Mouse (Mus musculus): ENCODE results near the gene Tmem247. TPM values are rescaled to one million over a fixed set of nuclear protein-coding genes. Genes with fewer than 3 reads are reported as not detected.
A peak's percentile ranks its signal among the peaks of the same experiment; 100 is the strongest.

Gene Tmem247
- polyA plus RNA-seq, 1 experiment from 2014 or later: not detected

DNA sequence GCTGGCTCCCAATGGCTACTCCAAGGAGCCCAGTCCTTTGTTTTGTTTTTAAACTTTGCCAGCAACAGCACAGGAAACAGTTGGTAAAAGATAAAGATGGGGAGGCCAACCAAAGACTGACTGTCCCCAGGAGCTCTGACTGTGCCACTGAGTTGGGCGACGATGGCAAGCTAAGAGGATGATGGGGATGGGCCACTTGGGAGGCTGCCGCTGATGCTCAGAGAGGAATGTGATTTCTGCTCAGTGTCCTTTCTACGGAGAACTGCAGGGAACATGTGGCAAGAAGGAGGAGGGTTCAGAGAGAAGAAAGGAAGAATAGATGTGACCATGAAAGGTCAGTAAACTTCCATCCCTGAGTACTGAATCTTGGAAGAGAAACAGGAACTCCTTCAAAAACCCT is 22.0 kb upstream of the Tmem247 start:
- Histone ChIP-seq H3K27ac (ENCODE audit: low read depth) (no peak overlapping the region), H3K4me1 (ENCODE audit: insufficient read depth) (no peaks in the 10 kb centered on the region), H3K9me3 (ENCODE audit: low read depth, low read length) (no peaks in the 10 kb centered on the region), H3K27me3 (ENCODE audit: insufficient read depth, low read length) (no peaks in the 10 kb centered on the region), H3K36me3 (ENCODE audit: insufficient read depth) (no peaks in the 10 kb centered on the region), H3K4me3 (ENCODE audit: low read depth, low read length) (no peak overlapping the region), H3K9ac (no peak overlapping the region), H3K4me2 (no peak overlapping the region)
- DNase-seq: no peak
- no peak for TF ChIP-seq CTCF (IDR thresholded peaks at IDR 0.05; ENCODE audit: low read depth)
- no peak for ATAC-seq (ENCODE audit: insufficient read depth)
- WGBS: 79% methylated on average over 4 of the region's 4 CpGs

DNA sequence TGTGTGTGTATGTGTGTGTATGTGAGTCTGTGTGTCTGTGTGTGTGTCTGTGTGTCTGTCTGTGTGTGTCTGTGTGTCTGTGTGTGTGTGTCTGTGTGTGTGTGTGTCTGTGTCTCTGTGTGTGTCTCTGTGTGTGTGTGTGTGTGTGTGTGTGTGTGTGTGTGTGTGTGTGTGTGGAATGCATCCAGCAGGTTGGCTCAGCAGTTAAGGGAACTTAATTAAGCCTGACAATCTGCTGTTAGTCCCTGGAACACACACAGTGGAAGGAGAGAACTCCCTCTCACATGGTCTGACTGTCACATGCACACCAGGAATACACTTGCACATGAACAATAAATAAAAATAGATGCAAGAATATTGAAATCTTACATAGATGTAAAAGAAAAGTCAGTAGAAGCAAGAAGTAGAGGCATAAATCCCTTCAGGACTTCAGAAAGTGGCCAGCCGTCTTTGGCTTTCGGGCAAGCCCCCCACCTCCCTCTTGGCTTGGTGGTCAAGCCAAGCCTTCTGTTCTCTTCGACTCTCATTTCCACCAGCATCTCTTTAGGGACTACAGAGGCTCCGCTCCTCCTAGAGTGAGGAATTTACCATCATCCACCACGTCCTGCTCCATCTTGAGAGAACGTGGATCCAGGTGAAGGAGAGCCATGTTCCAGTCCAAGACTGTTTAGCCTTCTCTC is 19.5 kb upstream of the Tmem247 start:
- no peak for TF ChIP-seq CTCF (IDR thresholded peaks at IDR 0.05; ENCODE audit: low read depth)
- H3K4me1 ChIP-seq (ENCODE audit: insufficient read depth): no peaks in the 10 kb centered on the region
- H3K9ac ChIP-seq: no peak overlapping the region
- no peaks in the 10 kb centered on the region for H3K9me3 ChIP-seq (ENCODE audit: low read depth, low read length)
- no peak for ATAC-seq (ENCODE audit: insufficient read depth)
- no peak overlapping the region for H3K27ac ChIP-seq (ENCODE audit: low read depth)
- H3K36me3 ChIP-seq (ENCODE audit: insufficient read depth): no peaks in the 10 kb centered on the region
- no peak overlapping the region for H3K4me3 ChIP-seq (ENCODE audit: low read depth, low read length)
- no peak overlapping the region for H3K4me2 ChIP-seq
- H3K27me3 ChIP-seq (ENCODE audit: insufficient read depth, low read length): no peaks in the 10 kb centered on the region
- 96% methylated on average over 6 of the region's 6 CpGs for WGBS
- DNase-seq: no peak

- Histone ChIP-seq H3K36me3 (ENCODE audit: insufficient read depth) (no peaks in the 10 kb centered on the region), H3K4me1 (ENCODE audit: insufficient read depth) (no peaks in the 10 kb centered on the region), H3K4me2 (no peak overlapping the region), H3K9me3 (ENCODE audit: low read depth, low read length) (no peaks in the 10 kb centered on the region), H3K9ac (no peak overlapping the region), H3K27ac (ENCODE audit: low read depth) (no peak overlapping the region), H3K27me3 (ENCODE audit: insufficient read depth, low read length) (no peaks in the 10 kb centered on the region), H3K4me3 (ENCODE audit: low read depth, low read length) (no peak overlapping the region)
- 72% methylated on average over 5 of the region's 5 CpGs for WGBS
- DNase-seq: no peak
- TF ChIP-seq CTCF (IDR thresholded peaks at IDR 0.05; ENCODE audit: low read depth): no peak
- no peak for ATAC-seq (ENCODE audit: insufficient read depth)
Measured at GRCm38 (mm10) chr17:86899821-86900220, 17.3 kb upstream of the Tmem247 start.

DNA sequence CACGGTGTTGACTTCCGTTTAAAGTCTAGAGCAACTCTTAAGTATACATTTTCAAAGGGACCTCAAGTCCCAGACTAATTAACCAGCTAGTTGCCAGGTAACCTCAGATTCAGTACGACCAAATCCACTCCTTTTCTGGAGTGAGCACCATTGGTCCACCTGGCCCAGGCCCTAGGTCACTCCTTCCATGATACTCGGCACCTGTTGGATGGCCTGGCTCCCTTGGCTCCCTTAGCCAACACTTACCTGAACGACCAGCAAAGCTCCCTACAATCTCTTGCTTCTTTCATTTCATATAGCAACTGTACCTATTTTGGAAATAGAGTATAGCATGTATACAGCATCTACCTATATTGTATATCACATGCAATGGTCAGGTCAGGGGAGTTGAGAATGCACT is 16.6 kb upstream of the Tmem247 start:
- Histone ChIP-seq H3K4me2 (no peak overlapping the region), H3K36me3 (ENCODE audit: insufficient read depth) (no peaks in the 10 kb centered on the region), H3K4me3 (ENCODE audit: low read depth, low read length) (no peak overlapping the region), H3K27me3 (ENCODE audit: insufficient read depth, low read length) (no peaks in the 10 kb centered on the region), H3K9me3 (ENCODE audit: low read depth, low read length) (no peaks in the 10 kb centered on the region), H3K9ac (no peak overlapping the region), H3K4me1 (ENCODE audit: insufficient read depth) (no peaks in the 10 kb centered on the region), H3K27ac (ENCODE audit: low read depth) (no peak overlapping the region)
- WGBS: 65% methylated on average over 5 of the region's 5 CpGs
- DNase-seq (no peak), ATAC-seq (ENCODE audit: insufficient read depth) (no peak)
- TF ChIP-seq CTCF (IDR thresholded peaks at IDR 0.05; ENCODE audit: low read depth): no peak

DNA sequence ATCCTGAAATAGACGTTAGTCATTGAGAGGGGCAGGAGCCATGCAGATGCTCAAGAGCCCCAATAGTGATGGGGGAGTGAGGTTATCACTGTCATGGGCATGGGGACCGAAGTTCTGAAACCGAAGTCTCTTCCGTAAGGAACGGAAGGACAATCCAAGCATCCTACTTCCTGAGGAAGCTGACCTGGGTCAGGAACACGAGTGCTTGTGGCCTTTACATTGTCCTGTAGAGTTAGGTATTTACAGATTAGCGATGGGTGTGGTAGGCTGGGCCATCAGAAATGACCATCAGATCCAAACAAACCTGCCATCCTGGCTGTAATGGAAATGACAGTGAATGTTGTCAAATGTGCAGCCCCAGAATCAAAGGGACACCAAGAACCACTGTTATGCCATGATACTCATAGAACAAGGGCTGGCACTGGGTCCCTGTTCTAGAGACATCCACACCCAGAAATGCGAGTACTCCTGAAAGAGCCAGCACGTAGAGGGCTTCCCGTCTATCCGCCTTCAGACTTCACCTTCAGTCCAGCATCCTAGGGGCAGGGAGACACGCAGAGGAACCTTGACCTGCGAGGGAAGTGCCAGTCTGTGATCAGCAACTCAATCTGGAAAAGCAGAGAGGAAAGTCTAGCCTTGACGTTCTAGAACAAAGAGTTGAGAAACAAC is 14.6 kb upstream of the Tmem247 start:
- no peak for DNase-seq
- no peak overlapping the region for H3K4me3 ChIP-seq (ENCODE audit: low read depth, low read length)
- no peaks in the 10 kb centered on the region for H3K4me1 ChIP-seq (ENCODE audit: insufficient read depth)
- no peaks in the 10 kb centered on the region for H3K36me3 ChIP-seq (ENCODE audit: insufficient read depth)
- no peak overlapping the region for H3K4me2 ChIP-seq
- no peaks in the 10 kb centered on the region for H3K9me3 ChIP-seq (ENCODE audit: low read depth, low read length)
- no peak overlapping the region for H3K27ac ChIP-seq (ENCODE audit: low read depth)
- no peak for ATAC-seq (ENCODE audit: insufficient read depth)
- no peaks in the 10 kb centered on the region for H3K27me3 ChIP-seq (ENCODE audit: insufficient read depth, low read length)
- TF ChIP-seq CTCF (IDR thresholded peaks at IDR 0.05; ENCODE audit: low read depth): no peak
- WGBS: 84% methylated on average over 14 of the region's 14 CpGs
- no peak overlapping the region for H3K9ac ChIP-seq

DNA sequence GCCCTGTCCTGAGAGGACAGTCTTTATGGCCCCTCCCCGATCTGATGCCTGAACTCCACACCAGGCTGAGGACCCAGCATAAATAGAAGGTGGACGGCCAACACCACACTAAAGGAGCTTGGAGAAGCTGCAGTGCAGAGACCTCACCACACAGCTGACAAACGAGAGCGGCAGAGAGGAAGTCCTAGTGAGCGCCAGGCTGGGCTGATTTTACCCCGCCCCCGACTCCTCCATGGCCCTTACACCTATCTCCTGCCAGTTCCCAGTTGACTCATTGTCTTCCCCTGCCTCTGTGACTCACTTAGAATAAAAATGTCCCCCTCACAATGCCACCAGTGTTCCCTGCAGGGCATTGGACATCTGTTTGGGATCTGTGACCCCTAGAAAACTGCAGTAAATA is 13.6 kb upstream of the Tmem247 start:
- peak; percentile 30 for DNase-seq
- no peak for TF ChIP-seq CTCF (IDR thresholded peaks at IDR 0.05; ENCODE audit: low read depth)
- 0 out of 2 replicates have a peak, but pooled peaks have one; percentile 22 for ATAC-seq (ENCODE audit: insufficient read depth)
- Histone ChIP-seq H3K9ac (no peak overlapping the region), H3K4me1 (ENCODE audit: insufficient read depth) (no peaks in the 10 kb centered on the region), H3K27me3 (ENCODE audit: insufficient read depth, low read length) (no peaks in the 10 kb centered on the region), H3K9me3 (ENCODE audit: low read depth, low read length) (no peaks in the 10 kb centered on the region), H3K36me3 (ENCODE audit: insufficient read depth) (no peaks in the 10 kb centered on the region), H3K4me3 (ENCODE audit: low read depth, low read length) (no peak overlapping the region), H3K27ac (ENCODE audit: low read depth) (no peak overlapping the region), H3K4me2 (no peak overlapping the region)
- 29% methylated on average over 7 of the region's 7 CpGs for WGBS

DNA sequence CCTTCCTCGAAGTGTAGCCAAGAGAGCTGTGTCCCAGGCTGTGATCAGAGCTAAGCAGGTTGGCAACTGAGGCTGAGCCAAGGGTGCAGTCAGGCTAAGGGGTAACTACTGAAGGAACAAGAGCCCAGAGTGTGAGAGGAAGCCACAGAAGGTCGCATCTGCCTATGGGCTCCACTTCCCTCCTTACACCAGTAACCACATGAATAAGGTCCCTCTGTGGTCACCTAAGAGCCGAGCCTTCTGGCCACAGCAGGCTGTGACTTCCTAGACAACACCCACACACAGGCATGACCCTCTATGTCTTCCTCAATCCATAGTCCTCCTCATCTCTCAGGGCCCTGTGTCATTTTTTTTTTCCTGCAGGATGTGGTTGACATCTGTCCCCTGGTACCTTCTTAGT is 12.9 kb upstream of the Tmem247 start:
- Histone ChIP-seq H3K4me1 (ENCODE audit: insufficient read depth) (no peaks in the 10 kb centered on the region), H3K36me3 (ENCODE audit: insufficient read depth) (no peaks in the 10 kb centered on the region), H3K9ac (no peak overlapping the region), H3K27ac (ENCODE audit: low read depth) (no peak overlapping the region), H3K27me3 (ENCODE audit: insufficient read depth, low read length) (no peaks in the 10 kb centered on the region), H3K9me3 (ENCODE audit: low read depth, low read length) (no peaks in the 10 kb centered on the region), H3K4me3 (ENCODE audit: low read depth, low read length) (no peak overlapping the region), H3K4me2 (no peak overlapping the region)
- TF ChIP-seq CTCF (IDR thresholded peaks at IDR 0.05; ENCODE audit: low read depth): no peak
- WGBS: 62% methylated on average over 3 of the region's 3 CpGs
- DNase-seq: no peak
- ATAC-seq (ENCODE audit: insufficient read depth): no peak

Data from lung, embryonic 14.5 days (tissue).